Mouse (Mus musculus): Measurements from ENCODE around the gene Rnf150. TPM values are rescaled to one million over a fixed set of nuclear protein-coding genes. Genes with fewer than 3 reads are reported as not detected.

The Rnf150 gene
- polyA plus RNA-seq, 1 experiment from 2014 or later: 2.7 TPM

DNA sequence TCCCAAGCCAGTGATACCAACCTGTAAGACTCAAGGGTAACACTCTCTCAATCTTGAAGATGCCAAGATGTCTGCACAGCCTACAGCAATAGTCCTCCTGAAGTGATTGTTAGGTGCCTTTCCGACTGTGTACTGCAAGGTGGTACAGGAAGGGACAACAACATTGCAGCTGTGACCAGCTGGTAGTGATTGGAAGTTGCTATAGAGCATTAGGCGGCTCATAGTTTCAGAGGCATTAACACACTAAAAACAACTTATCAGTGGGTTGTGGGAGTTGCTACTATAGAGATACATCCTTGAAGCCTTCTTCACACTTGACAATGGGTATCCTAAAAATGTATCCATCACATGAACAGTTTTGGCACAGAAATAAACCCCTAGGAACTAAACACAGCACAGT, 33.6 kb downstream of the Rnf150 start:
- Histone ChIP-seq H3K4me2 (no peak overlapping the region), H3K9ac (no peak overlapping the region), H3K27ac (no peak overlapping the region), H3K9me3 (no peaks in the 10 kb centered on the region), H3K36me3 (replicated peaks) (no peaks in the 10 kb centered on the region), H3K4me3 (no peak overlapping the region), H3K4me1 (no peaks in the 10 kb centered on the region), H3K27me3 (replicated peaks) (no peaks in the 10 kb centered on the region)
- WGBS: 95% methylated on average over 2 of the region's 2 CpGs
- no peak for ATAC-seq (replicated peaks)

DNA sequence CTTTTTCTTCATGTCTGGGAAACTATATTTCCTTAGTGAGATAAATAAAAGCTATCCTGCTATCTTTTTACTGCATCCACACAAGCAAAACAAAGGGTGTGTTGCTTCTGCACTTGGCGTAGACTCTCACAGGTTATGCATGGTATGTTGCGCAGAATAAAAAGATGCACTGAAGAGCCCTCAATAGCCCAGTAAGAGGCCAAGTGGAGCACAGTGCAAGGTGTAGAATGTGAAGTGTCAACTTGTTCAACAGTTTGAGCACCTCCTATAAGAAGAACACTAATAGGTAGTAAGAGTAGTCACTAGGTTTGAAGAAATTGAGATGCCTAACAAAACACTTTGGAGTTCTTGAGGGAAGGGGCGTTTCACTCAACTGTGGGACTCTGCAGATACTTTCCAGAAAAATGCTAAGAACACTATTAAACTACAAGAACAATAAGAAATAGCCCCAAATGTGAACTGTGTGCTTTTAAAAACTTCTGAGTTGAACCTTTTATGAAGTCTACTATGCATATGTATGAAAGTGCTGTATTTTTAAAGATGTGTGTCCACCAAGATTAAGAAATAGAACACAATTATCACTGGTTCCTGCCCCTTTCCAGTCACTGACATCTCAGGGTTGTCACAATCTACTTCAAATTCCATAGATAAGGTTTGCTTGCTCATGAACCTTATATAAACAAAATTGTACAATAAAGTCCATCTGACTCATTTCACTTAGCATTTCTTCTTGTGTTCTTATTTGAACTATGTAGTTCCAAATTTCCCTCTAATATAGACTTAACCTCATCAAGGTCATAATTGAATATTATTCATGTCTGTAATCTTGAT, 34.7 kb downstream of the Rnf150 start:
- Histone ChIP-seq H3K9me3 (no peaks in the 10 kb centered on the region), H3K27ac (no peak overlapping the region), H3K9ac (no peak overlapping the region), H3K4me2 (no peak overlapping the region), H3K4me3 (no peak overlapping the region), H3K4me1 (no peaks in the 10 kb centered on the region), H3K36me3 (replicated peaks) (no peaks in the 10 kb centered on the region), H3K27me3 (replicated peaks) (no peaks in the 10 kb centered on the region)
- 91% methylated on average over 3 of the region's 3 CpGs for WGBS
- ATAC-seq (replicated peaks): no peak

DNA sequence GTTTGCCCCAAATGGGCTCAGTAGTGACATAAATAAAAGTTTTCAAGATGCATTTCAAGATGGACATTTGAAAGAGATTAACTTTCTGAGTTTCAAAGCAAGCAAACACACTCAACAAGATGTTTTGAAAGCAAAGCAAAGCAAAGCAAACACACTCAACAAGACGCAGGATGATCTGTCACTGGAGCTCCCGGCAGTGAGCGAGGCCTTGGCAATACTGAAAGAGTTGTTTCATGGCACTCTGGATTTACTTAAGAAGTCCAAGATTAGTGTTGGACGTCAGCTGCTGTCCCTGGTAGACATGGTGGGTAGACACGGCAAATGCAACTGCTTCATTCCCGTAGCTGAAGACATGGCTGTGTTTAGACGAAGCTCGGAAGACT, 35.3 kb downstream of the Rnf150 start:
- Histone ChIP-seq H3K4me2 (no peak overlapping the region), H3K27me3 (replicated peaks) (no peaks in the 10 kb centered on the region), H3K9ac (no peak overlapping the region), H3K4me1 (no peaks in the 10 kb centered on the region), H3K4me3 (no peak overlapping the region), H3K36me3 (replicated peaks) (no peaks in the 10 kb centered on the region), H3K27ac (no peak overlapping the region), H3K9me3 (no peaks in the 10 kb centered on the region)
- WGBS: 88% methylated on average over 8 of the region's 8 CpGs
- ATAC-seq (replicated peaks): no peak

DNA sequence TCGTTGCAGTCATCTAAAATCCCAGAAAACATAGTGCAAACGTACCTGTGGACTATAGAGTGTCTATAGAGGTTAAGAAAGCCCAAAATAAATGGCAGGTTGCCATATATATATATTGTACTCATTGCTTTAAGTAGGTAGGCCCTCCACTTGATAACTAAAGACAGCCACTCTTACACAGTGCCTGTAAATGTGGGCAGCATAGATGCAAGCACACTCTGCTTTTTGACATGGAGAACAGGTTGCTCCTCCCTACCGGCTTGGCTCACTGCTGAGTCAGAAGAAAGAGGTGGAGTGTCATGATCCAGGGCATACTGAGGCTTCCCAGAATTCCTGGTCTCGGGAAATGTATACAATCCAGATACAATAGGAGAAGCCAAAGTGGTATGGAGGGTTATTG, 37.8 kb downstream of the Rnf150 start:
- Histone ChIP-seq H3K27me3 (replicated peaks) (no peaks in the 10 kb centered on the region), H3K27ac (no peak overlapping the region), H3K36me3 (replicated peaks) (no peaks in the 10 kb centered on the region), H3K9ac (no peak overlapping the region), H3K4me3 (no peak overlapping the region), H3K4me1 (no peaks in the 10 kb centered on the region), H3K9me3 (no peaks in the 10 kb centered on the region), H3K4me2 (no peak overlapping the region)
- no peak for ATAC-seq (replicated peaks)
- 87% methylated on average over 4 of the region's 4 CpGs for WGBS

DNA sequence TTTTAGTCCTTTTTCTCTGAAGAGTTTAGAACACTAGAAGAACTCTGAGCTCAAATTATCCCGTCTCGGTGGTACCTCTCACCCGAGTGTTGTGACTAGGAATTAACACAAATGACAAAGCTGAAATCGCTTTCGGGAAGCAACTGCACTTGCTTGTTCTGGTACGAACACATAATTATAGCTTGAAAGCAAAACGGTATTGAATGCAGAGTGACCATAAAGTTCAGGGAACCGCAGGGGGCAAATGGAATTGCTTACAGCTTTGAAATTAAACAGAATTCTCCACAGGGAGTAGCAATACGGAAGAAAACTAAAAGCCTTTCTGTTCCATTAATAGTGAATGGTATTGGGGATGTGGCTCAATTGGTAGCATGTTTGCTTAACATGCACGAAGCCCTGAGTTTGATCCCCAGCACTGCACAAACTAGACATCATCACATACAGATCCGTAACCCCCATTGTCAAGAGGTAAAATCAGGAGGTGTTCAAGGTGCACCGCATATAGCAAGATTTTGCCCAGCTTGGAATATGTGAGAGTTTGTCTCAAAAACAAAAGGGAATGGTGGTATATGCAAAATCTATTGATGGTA, 38.5 kb downstream of the Rnf150 start:
- no peaks in the 10 kb centered on the region for H3K27me3 ChIP-seq (replicated peaks)
- no peak for ATAC-seq (replicated peaks)
- no peak overlapping the region for H3K9ac ChIP-seq
- H3K27ac ChIP-seq: no peak overlapping the region
- H3K36me3 ChIP-seq (replicated peaks): no peaks in the 10 kb centered on the region
- no peak overlapping the region for H3K4me2 ChIP-seq
- no peak overlapping the region for H3K4me3 ChIP-seq
- H3K9me3 ChIP-seq: no peaks in the 10 kb centered on the region
- WGBS: 61% methylated on average over 12 of the region's 12 CpGs
- no peaks in the 10 kb centered on the region for H3K4me1 ChIP-seq

DNA sequence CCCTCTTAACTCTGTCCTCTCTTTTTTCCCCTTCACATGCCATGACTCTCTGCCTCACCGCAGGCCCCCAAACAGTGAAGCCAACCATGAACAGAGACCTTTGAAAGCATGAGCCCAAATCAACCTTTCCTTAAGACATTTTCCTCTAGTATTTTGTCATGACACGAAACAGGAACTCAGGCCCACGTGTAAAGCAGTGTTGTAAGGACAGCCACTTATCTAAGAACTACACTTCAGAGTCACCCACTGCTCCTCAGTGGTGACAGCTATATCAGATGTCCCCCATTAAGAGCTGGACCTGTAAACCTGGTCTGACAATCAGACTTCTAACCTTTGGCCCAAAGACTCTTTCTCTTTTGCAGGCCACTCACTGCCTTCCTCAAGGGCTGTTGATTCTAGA, 40.3 kb downstream of the Rnf150 start:
- Histone ChIP-seq H3K4me3 (no peak overlapping the region), H3K9me3 (no peaks in the 10 kb centered on the region), H3K4me2 (no peak overlapping the region), H3K36me3 (replicated peaks) (no peaks in the 10 kb centered on the region), H3K27me3 (replicated peaks) (no peaks in the 10 kb centered on the region), H3K9ac (no peak overlapping the region), H3K4me1 (no peaks in the 10 kb centered on the region), H3K27ac (no peak overlapping the region)
- 80% methylated on average over 3 of the region's 3 CpGs for WGBS
- ATAC-seq (replicated peaks): no peak

DNA sequence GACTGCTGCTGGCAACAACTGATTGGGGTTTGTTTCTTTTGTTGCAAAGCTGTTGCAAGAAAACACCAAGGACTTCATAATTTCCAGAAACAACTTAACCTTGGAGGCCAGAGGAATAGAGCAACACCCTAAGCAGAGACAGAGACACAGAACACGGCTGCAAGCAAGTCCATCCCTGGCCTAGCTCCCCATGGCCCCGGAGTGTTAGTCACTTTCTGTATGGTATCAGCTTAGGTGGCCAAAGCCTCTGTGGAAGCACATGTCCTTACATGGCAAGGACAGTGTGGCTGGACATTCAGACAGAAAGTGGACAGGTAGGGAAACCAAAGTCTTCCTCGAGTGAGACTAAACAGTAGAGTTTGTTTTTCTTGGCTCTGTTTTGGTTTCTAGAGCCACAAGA, 44.1 kb downstream of the Rnf150 start:
- Histone ChIP-seq H3K4me2 (no peak overlapping the region), H3K36me3 (replicated peaks) (no peaks in the 10 kb centered on the region), H3K27me3 (replicated peaks) (no peaks in the 10 kb centered on the region), H3K27ac (no peak overlapping the region), H3K9ac (no peak overlapping the region), H3K4me3 (no peak overlapping the region), H3K9me3 (no peaks in the 10 kb centered on the region), H3K4me1 (no peaks in the 10 kb centered on the region)
- ATAC-seq (replicated peaks): no peak
- WGBS: 87% methylated on average over 3 of the region's 3 CpGs

DNA sequence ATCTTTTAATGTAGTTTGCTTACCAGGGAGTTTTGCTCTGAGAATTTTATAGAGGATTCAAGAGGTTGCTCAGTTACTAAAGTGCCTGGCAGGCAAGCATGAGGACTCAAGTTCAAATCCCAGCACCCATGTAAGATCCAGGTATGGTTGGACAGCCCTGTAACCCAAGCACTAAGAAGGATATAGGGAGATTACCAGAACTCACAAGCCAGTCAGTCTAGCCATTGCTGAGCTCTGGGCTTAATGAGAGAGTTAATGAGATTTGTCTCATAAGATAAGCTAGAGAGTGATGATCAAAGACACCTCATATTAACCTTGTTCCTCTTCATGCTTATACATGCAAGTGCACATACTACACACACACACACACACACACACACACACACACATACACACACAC, 48.3 kb downstream of the Rnf150 start:
- Histone ChIP-seq H3K4me3 (no peak overlapping the region), H3K36me3 (replicated peaks) (no peaks in the 10 kb centered on the region), H3K4me2 (no peak overlapping the region), H3K27ac (no peak overlapping the region), H3K9ac (no peak overlapping the region), H3K4me1 (no peaks in the 10 kb centered on the region), H3K9me3 (no peaks in the 10 kb centered on the region), H3K27me3 (replicated peaks) (no peaks in the 10 kb centered on the region)
- ATAC-seq (replicated peaks): no peak

DNA sequence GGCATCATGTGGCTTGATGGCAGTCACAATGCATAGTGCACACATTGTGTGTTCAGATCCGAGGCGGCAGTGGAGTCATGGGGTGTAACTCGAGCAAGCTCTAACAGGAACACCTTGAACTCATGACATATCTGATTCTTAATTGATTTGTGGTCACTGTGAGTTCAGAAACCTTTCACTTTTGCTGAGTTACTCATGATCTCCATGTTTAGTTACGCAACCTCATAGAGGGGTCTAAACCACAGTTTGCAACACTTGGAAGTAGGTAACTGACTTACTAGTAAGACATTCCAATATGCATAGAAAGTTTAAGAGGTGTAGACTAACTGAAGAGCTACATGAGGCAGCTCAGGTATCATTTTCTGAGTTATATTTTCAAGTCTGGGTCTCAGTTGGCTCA, 49.1 kb downstream of the Rnf150 start:
- no peak overlapping the region for H3K4me3 ChIP-seq
- H3K27ac ChIP-seq: no peak overlapping the region
- H3K9me3 ChIP-seq: no peaks in the 10 kb centered on the region
- ATAC-seq (replicated peaks): no peak
- H3K4me2 ChIP-seq: no peak overlapping the region
- H3K4me1 ChIP-seq: no peaks in the 10 kb centered on the region
- no peak overlapping the region for H3K9ac ChIP-seq
- 88% methylated on average over 4 of the region's 4 CpGs for WGBS
- H3K27me3 ChIP-seq (replicated peaks): no peaks in the 10 kb centered on the region
- H3K36me3 ChIP-seq (replicated peaks): no peaks in the 10 kb centered on the region

DNA sequence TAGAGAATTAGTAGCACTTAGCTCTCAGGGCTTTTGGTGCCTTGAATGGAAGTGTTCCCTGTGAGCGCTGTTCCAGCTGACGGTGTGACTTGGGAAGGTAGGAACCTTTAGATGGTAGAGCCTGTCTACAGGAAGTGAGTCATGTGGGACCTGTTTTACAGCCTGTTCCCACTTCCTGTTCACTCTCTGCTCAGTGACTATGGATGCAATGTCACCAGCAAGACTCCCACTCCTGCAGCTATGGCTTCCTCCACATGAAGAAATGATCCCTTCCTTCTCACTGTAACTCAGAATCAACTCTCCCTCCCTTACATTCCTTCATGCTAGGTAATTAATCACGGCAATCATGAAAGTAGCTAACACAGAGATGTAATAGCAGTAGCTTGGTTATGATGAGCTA, 51.4 kb downstream of the Rnf150 start:
- 92% methylated on average over 3 of the region's 3 CpGs for WGBS
- Histone ChIP-seq H3K27me3 (replicated peaks) (no peaks in the 10 kb centered on the region), H3K36me3 (replicated peaks) (no peaks in the 10 kb centered on the region), H3K9ac (no peak overlapping the region), H3K9me3 (no peaks in the 10 kb centered on the region), H3K27ac (no peak overlapping the region), H3K4me1 (no peaks in the 10 kb centered on the region), H3K4me2 (no peak overlapping the region), H3K4me3 (no peak overlapping the region)
- no peak for ATAC-seq (replicated peaks)

DNA sequence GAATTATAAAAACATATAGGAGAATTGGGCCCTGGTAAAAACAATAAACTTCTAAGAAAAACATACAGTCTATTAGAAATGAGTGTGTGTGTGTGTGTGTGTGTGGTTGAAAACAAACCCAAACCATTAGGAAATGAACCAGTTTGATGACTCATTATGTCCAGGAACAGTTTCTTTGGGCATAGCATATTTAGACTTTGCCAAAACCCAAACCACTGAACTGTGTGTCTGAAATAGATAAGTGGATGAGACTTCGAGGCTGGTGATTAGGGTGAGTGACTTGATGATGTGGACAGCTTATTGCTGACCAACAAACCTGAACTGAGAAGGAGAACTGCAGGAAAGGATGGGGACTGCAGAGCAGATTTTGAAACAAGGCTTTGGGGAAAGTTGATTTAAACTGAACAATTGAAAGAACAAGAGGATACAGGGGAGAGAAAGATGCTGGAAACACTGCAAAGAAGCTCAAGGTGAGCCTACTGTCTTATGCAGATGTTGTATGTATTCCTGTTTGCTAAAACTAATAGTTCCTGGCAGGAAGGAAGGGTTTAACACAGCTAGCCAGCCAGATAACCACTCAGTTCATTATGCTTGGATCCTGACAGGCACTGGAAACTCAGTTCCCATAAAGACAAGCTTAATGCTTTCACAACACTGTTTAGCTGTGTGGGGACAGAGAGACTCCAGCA, 53.8 kb downstream of the Rnf150 start:
- no peak for ATAC-seq (replicated peaks)
- Histone ChIP-seq H3K4me1 (no peaks in the 10 kb centered on the region), H3K27me3 (replicated peaks) (no peaks in the 10 kb centered on the region), H3K36me3 (replicated peaks) (no peaks in the 10 kb centered on the region), H3K27ac (no peak overlapping the region), H3K9me3 (no peaks in the 10 kb centered on the region), H3K4me2 (no peak overlapping the region), H3K9ac (no peak overlapping the region), H3K4me3 (no peak overlapping the region)
- WGBS: 58% methylated on average over 1 of the region's 1 CpGs

DNA sequence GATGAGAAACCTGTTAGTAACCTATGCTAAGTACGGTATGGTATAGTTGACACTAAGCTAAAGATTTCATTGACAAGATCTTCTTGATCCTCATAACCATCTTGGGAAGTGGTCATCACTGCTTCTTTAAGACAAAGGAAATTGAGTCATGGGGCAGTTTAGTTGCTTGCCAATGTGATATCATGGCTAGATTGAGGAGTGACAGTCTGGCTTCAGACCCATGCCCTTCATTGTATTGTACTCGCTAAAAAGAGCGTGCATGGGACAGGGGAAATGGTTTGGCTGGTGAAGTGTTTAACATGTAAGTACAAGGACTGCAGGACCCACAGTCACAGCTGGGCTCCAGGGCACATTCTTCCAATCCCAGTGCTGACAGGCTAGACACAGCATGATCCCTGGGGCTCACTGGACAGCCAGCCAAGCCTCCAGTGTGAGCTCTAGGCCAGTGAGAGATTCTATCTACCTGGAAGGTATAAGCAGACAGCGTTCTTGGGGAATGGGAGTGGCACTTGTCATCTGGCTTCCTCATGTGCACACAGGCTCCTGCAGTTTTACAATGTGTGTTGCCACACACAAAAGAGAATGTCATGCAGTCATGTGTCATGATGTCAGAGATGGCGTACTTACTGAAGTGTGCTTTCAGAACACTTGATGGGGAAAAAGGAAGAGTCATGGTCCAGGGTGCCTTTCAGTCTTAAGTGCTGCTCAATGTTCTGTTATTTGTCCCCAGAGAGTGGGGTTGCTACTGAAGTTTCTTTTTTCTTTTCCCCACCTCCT, 54.6 kb downstream of the Rnf150 start:
- H3K4me1 ChIP-seq: no peaks in the 10 kb centered on the region
- 82% methylated on average over 5 of the region's 5 CpGs for WGBS
- H3K9ac ChIP-seq: no peak overlapping the region
- no peaks in the 10 kb centered on the region for H3K9me3 ChIP-seq
- no peak overlapping the region for H3K4me2 ChIP-seq
- ATAC-seq (replicated peaks): no peak
- no peak overlapping the region for H3K4me3 ChIP-seq
- no peak overlapping the region for H3K27ac ChIP-seq
- H3K36me3 ChIP-seq (replicated peaks): no peaks in the 10 kb centered on the region
- no peaks in the 10 kb centered on the region for H3K27me3 ChIP-seq (replicated peaks)

Data from midbrain, embryonic 15.5 days (tissue).